Mouse (Mus musculus) liver, adult 2 months (tissue): ENCODE data around the gene Smurf1.
A peak's percentile ranks its signal among the peaks of the same experiment; 100 is the strongest.

ENCODE experiments used
- CTCF ChIP-seq: fragments of 200-500 bp; IDR thresholded peaks from 2 replicates; pipeline ENCODE4 v1.5.1; 2011; ENCODE audit warnings: low read depth, low read length, control low read depth
- POLR2A ChIP-seq: fragments of 200-500 bp; IDR thresholded peaks from 2 replicates; pipeline ENCODE4 v1.6.1; 2011; ENCODE audit warnings: low read length, control low read depth; ENCODE audit not compliant: insufficient read depth; ENCODE audit errors: extremely low read depth

GRCm38 (mm10) chr5:144884629-144885217, 80.9 kb downstream of the Smurf1 start:
- no peak for TF ChIP-seq POLR2A
- peak; percentile 44 for TF ChIP-seq CTCF
